Mouse (Mus musculus) myocyte (in vitro differentiated cells): ENCODE data around the gene Vwa8. TPM values are rescaled to one million over a fixed set of nuclear protein-coding genes. Genes with fewer than 3 reads are reported as not detected.
A peak's percentile ranks its signal among the peaks of the same experiment; 100 is the strongest.

ENCODE experiments used
- H3K27me3 ChIP-seq: one replicate; pipeline ENCODE4 v1.6.1; 2011; ENCODE audit not compliant: control insufficient read depth, insufficient read depth, insufficient read length
- H3K36me3 ChIP-seq: one replicate; pipeline ENCODE4 v1.6.1; 2011; ENCODE audit not compliant: control insufficient read depth, insufficient read depth
- H3K4me2 ChIP-seq: one replicate; pipeline ENCODE4 v1.6.1; 2011; ENCODE audit warnings: low read depth, control low read depth
- H3K4me3 ChIP-seq: one replicate; pipeline ENCODE4 v1.5.1; 2011; ENCODE audit warnings: mild to moderate bottlenecking, control low read depth, moderate library complexity
- H3K79me2 ChIP-seq: one replicate; pipeline ENCODE4 v1.6.1; 2011; ENCODE audit not compliant: control insufficient read depth, insufficient read depth
- H3ac ChIP-seq: one replicate; pipeline ENCODE4 v1.6.1; 2011; ENCODE audit not compliant: control insufficient read depth, insufficient read length
- CEBPB ChIP-seq: IDR thresholded peaks from 2 replicates; pipeline ENCODE4 v1.6.1; 2011; ENCODE audit warnings: mild to moderate bottlenecking, moderate library complexity; ENCODE audit not compliant: poor library complexity, insufficient read depth, severe bottlenecking
- E2F4 ChIP-seq: IDR thresholded peaks from one replicate; pipeline ENCODE4 v1.6.1; 2011; ENCODE audit warnings: mild to moderate bottlenecking, control low read depth, moderate library complexity; ENCODE audit not compliant: insufficient read depth
- MAX ChIP-seq: IDR thresholded peaks from one replicate; pipeline ENCODE4 v1.6.1; 2011; ENCODE audit warnings: low read depth, mild to moderate bottlenecking, control low read depth
- MYOD1 ChIP-seq, 3 experiments: IDR thresholded peaks; one replicate each; pipeline ENCODE4 v1.6.1; 2011; ENCODE audit warnings: control low read depth in 2 of 3, low read depth in 2 of 3, mild to moderate bottlenecking in 2 of 3, moderate library complexity in 1 of 3; ENCODE audit not compliant: insufficient read length in 2 of 3, control insufficient read depth in 1 of 3
- MYOG ChIP-seq, 3 experiments: IDR thresholded peaks; one replicate each; pipeline ENCODE4 v1.6.1; 2011; ENCODE audit warnings: control low read depth in 2 of 3, low read depth in 2 of 3, mild to moderate bottlenecking in 2 of 3; ENCODE audit not compliant: insufficient read length in 2 of 3, control insufficient read depth in 1 of 3, insufficient read depth in 1 of 3
- POLR2A ChIP-seq: IDR thresholded peaks from one replicate; pipeline ENCODE4 v1.6.1; 2011; ENCODE audit warnings: low read depth, mild to moderate bottlenecking, control low read depth, moderate library complexity; ENCODE audit not compliant: insufficient read length
- POLR2AphosphoS2 ChIP-seq: IDR thresholded peaks from one replicate; pipeline ENCODE4 v1.6.1; 2011; ENCODE audit warnings: low read depth, control low read depth; ENCODE audit not compliant: insufficient read length
- REST ChIP-seq: IDR thresholded peaks from one replicate; pipeline ENCODE4 v1.6.1; 2011; ENCODE audit warnings: mild to moderate bottlenecking, control low read depth, moderate library complexity; ENCODE audit not compliant: insufficient read depth, insufficient read length
- SRF ChIP-seq: IDR thresholded peaks from one replicate; pipeline ENCODE4 v1.6.1; 2011; ENCODE audit warnings: low read depth; ENCODE audit not compliant: control insufficient read depth, insufficient read length
- TCF12 ChIP-seq: IDR thresholded peaks from one replicate; pipeline ENCODE4 v1.6.1; 2011; ENCODE audit warnings: mild to moderate bottlenecking, control low read depth; ENCODE audit not compliant: poor library complexity, insufficient read depth, severe bottlenecking
- TCF3 ChIP-seq: IDR thresholded peaks from one replicate; pipeline ENCODE4 v1.6.1; 2011; ENCODE audit warnings: low read depth, control low read depth; ENCODE audit not compliant: insufficient read length
- USF1 ChIP-seq: IDR thresholded peaks from one replicate; pipeline ENCODE4 v1.6.1; 2011; ENCODE audit warnings: low read depth, mild to moderate bottlenecking, control low read depth, moderate library complexity
- polyA plus RNA-seq: library from polyadenylated mRNA; unstranded; fragments of >200 nt; fragmentation: generic; extraction: Trizol; gene quantifications from one replicate; pipeline ENCODE4 v1.2.1, GENCODE M21; 2012; ENCODE audit warnings: missing spikeins

Gene Vwa8
- polyA plus RNA-seq, 1 experiment = 20.1 TPM

- Histone ChIP-seq H3K4me2 (peak overlapping the region; percentile 65), H3K36me3 (no peaks in the 10 kb centered on the region), H3K79me2 (no peaks in the 10 kb centered on the region), H3K4me3 (peak overlapping the region; percentile 41), H3K27me3 (no peaks in the 10 kb centered on the region), H3ac (no peak overlapping the region)
- TF ChIP-seq TCF3 (no peak), POLR2AphosphoS2 (no peak), E2F4 (no peak), MYOG (IDR thresholded peaks at IDR 0.05; ENCODE audit: control insufficient read depth in 1 of 3, insufficient read depth in 1 of 3, insufficient read length in 2 of 3, low read depth in 2 of 3) (no peak), SRF (no peak), REST (no peak), MYOD1 (IDR thresholded peaks at IDR 0.05; ENCODE audit: control insufficient read depth in 1 of 3, insufficient read length in 2 of 3, low read depth in 2 of 3) (no peak), MAX (no peak), POLR2A (no peak), CEBPB (no peak), USF1 (no peak), TCF12 (no peak)
Measured at GRCm38 (mm10) chr14:78847948-78848347, 904 bp upstream of the Vwa8 start.

- Histone ChIP-seq H3ac (peak overlapping the region; percentile 56), H3K79me2 (no peaks in the 10 kb centered on the region), H3K4me2 (peak overlapping the region; percentile 65), H3K4me3 (peak overlapping the region; percentile 41), H3K27me3 (no peaks in the 10 kb centered on the region), H3K36me3 (no peaks in the 10 kb centered on the region)
- no peak for TF ChIP-seq E2F4
Measured at GRCm38 (mm10) chr14:78848477-78848876, 375 bp upstream of the Vwa8 start.

GRCm38 (mm10) chr14:78849961-78850578 is 1.2 kb downstream of the Vwa8 start:
- Histone ChIP-seq H3K4me3 (peak overlapping the region; percentile 41), H3K36me3 (no peaks in the 10 kb centered on the region), H3ac (peak overlapping the region; percentile 56), H3K27me3 (no peaks in the 10 kb centered on the region), H3K4me2 (peak overlapping the region; percentile 83), H3K79me2 (no peaks in the 10 kb centered on the region)
- TF ChIP-seq TCF3 (no peak), SRF (no peak), POLR2A (no peak), MYOD1 (IDR thresholded peaks at IDR 0.05; ENCODE audit: control insufficient read depth in 1 of 3, insufficient read length in 2 of 3, low read depth in 2 of 3) (no peak), MAX (no peak), USF1 (no peak)

- no peaks in the 10 kb centered on the region for H3K27me3 ChIP-seq
- TF ChIP-seq POLR2AphosphoS2 = no peak
- no peak for TF ChIP-seq TCF12
- no peak for TF ChIP-seq POLR2A
- no peak for TF ChIP-seq MYOD1 (IDR thresholded peaks at IDR 0.05; ENCODE audit: control insufficient read depth in 1 of 3, insufficient read length in 2 of 3, low read depth in 2 of 3)
- no peak overlapping the region for H3ac ChIP-seq
- no peaks in the 10 kb centered on the region for H3K79me2 ChIP-seq
- no peak overlapping the region for H3K4me2 ChIP-seq
- no peaks in the 10 kb centered on the region for H3K36me3 ChIP-seq
- H3K4me3 ChIP-seq = no peak overlapping the region
Measured at GRCm38 (mm10) chr14:78850666-78851065, 1.8 kb downstream of the Vwa8 start.

- TF ChIP-seq MAX = no peak
- no peak overlapping the region for H3ac ChIP-seq
- H3K4me2 ChIP-seq = no peak overlapping the region
- no peaks in the 10 kb centered on the region for H3K27me3 ChIP-seq
- no peaks in the 10 kb centered on the region for H3K79me2 ChIP-seq
- H3K36me3 ChIP-seq = no peaks in the 10 kb centered on the region
- H3K4me3 ChIP-seq = no peak overlapping the region
Measured at GRCm38 (mm10) chr14:78851366-78851765, 2.5 kb downstream of the Vwa8 start.
